Mouse (Mus musculus) fibroblast of lung, adult 2 months (primary cell): ENCODE data around the gene S100b.
A peak's percentile ranks its signal among the peaks of the same experiment; 100 is the strongest.

Experiments
- DNase-seq: peaks from one replicate; pipeline ENCODE4 v3.0.0-alpha.2; 2011; ENCODE audit warnings: low read depth

S100b gene

GRCm38 (mm10) chr10:76253536-76253935, at the start of gene S100b:
S100b (plus strand) TSS chr10:76253853.
- DNase-seq = no peak

- DNase-seq = no peak
Measured at GRCm38 (mm10) chr10:76207262-76207796, 46.3 kb upstream of the S100b start.

- DNase-seq = no peak
Measured at GRCm38 (mm10) chr10:76209241-76209640, 44.4 kb upstream of the S100b start.

GRCm38 (mm10) chr10:76210806-76211205, 42.8 kb upstream of the S100b start:
- no peak for DNase-seq

GRCm38 (mm10) chr10:76212121-76212520, 41.5 kb upstream of the S100b start:
- no peak for DNase-seq

- no peak for DNase-seq
Measured at GRCm38 (mm10) chr10:76214161-76214560, 39.5 kb upstream of the S100b start.

- no peak for DNase-seq
Measured at GRCm38 (mm10) chr10:76217056-76217455, 36.6 kb upstream of the S100b start.

- DNase-seq = no peak
Measured at GRCm38 (mm10) chr10:76218240-76218639, 35.4 kb upstream of the S100b start.

- no peak for DNase-seq
Measured at GRCm38 (mm10) chr10:76225944-76226343, 27.7 kb upstream of the S100b start.

GRCm38 (mm10) chr10:76229627-76230026, 24.0 kb upstream of the S100b start:
- DNase-seq = no peak

- DNase-seq = peak; percentile 85
Measured at GRCm38 (mm10) chr10:76237341-76238225, 16.1 kb upstream of the S100b start, which contains the start of gene Prmt2. Prmt2 (minus strand) TSS chr10:76237865.

- no peak for DNase-seq
Measured at GRCm38 (mm10) chr10:76239401-76239800, 14.3 kb upstream of the S100b start.

- no peak for DNase-seq
Measured at GRCm38 (mm10) chr10:76245106-76245505, 8.5 kb upstream of the S100b start.

GRCm38 (mm10) chr10:76246601-76247000, 7.1 kb upstream of the S100b start:
- no peak for DNase-seq

GRCm38 (mm10) chr10:76247960-76248646, 5.5 kb upstream of the S100b start:
- DNase-seq = peak; percentile 61

- no peak for DNase-seq
Measured at GRCm38 (mm10) chr10:76248647-76248968, 5.0 kb upstream of the S100b start.

- no peak for DNase-seq
Measured at GRCm38 (mm10) chr10:76250870-76251269, 2.8 kb upstream of the S100b start.

GRCm38 (mm10) chr10:76253079-76253478, 574 bp upstream of the S100b start:
- no peak for DNase-seq

GRCm38 (mm10) chr10:76255617-76256016, 2.0 kb downstream of the S100b start:
- peak; percentile 68 for DNase-seq

- DNase-seq = no peak
Measured at GRCm38 (mm10) chr10:76257231-76257630, 3.6 kb downstream of the S100b start.

- peak; percentile 69 for DNase-seq
Measured at GRCm38 (mm10) chr10:76257719-76258390, 4.2 kb downstream of the S100b start.

- no peak for DNase-seq
Measured at GRCm38 (mm10) chr10:76259566-76260232, 6.0 kb downstream of the S100b start.
